Mouse (Mus musculus) testis, adult 2 months (tissue): ENCODE measurements around the gene Evpl. TPM values are rescaled to one million over a fixed set of nuclear protein-coding genes. Genes with fewer than 3 reads are reported as not detected.

ENCODE experiments used
- H3K27ac ChIP-seq: fragments of 200-500 bp; 2 replicates; pipeline ENCODE4 v1.5.1; 2012; ENCODE audit warnings: low read depth, low read length; ENCODE audit not compliant: control insufficient read depth, insufficient read depth
- H3K27me3 ChIP-seq: fragments of 200-500 bp; 2 replicates; pipeline ENCODE4 v1.6.1; 2012; ENCODE audit warnings: mild to moderate bottlenecking, low read length, moderate library complexity; ENCODE audit not compliant: control insufficient read depth, insufficient read depth
- H3K36me3 ChIP-seq: fragments of 200-500 bp; 2 replicates; pipeline ENCODE4 v1.6.1; 2012; ENCODE audit warnings: mild to moderate bottlenecking, low read length; ENCODE audit not compliant: control insufficient read depth, insufficient read depth
- H3K4me1 ChIP-seq: fragments of 200-500 bp; 2 replicates; pipeline ENCODE4 v1.6.1; 2012; ENCODE audit warnings: low read length; ENCODE audit not compliant: control insufficient read depth, insufficient read depth
- H3K4me3 ChIP-seq: fragments of 200-500 bp; 2 replicates; pipeline ENCODE4 v1.5.1; 2012; ENCODE audit warnings: low read depth, mild to moderate bottlenecking, low read length, moderate library complexity, mixed read lengths; ENCODE audit not compliant: control insufficient read depth
- CTCF ChIP-seq: fragments of 200-500 bp; IDR thresholded peaks from 2 replicates; pipeline ENCODE4 v1.5.1; 2012; ENCODE audit warnings: low read depth, mild to moderate bottlenecking, inconsistent platforms, low read length, moderate library complexity; ENCODE audit not compliant: control insufficient read depth, insufficient read depth, insufficient replicate concordance
- POLR2A ChIP-seq: fragments of 200-500 bp; IDR thresholded peaks from 2 replicates; pipeline ENCODE4 v1.6.1; 2012; ENCODE audit warnings: low read depth, mild to moderate bottlenecking, inconsistent platforms, low read length, moderate library complexity; ENCODE audit not compliant: control insufficient read depth
- polyA plus RNA-seq: library from polyadenylated mRNA; depleted of rRNA; stranded (reverse); fragments of >200 nt; gene quantifications from 2 replicates; pipeline ENCODE4 v1.2.3, GENCODE M21; 2012

Evpl gene
- polyA plus RNA-seq, 1 experiment = 1.1 TPM

DNA sequence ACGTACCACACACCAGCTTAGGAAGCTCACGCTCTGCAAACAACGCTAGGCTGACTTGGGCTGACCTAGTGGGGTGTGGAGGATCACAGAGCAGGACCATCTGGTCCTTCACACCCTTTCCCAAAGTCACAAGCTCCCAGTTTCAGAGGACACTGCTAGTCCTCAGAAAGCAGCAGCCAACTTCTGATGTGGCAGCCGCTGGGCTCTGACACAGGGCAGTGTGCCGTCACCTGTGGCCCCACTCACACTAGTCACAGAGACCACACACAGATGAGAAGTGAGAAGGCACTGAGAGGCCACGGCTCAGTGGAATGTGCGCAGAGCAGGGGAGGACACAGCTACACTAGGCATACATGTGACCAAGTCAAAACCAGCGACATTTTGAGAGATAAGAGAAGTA is 13.0 kb upstream of the Evpl start:
- Histone ChIP-seq H3K4me1 (no peaks in the 10 kb centered on the region), H3K27me3 (no peaks in the 10 kb centered on the region), H3K36me3 (peaks cover 7% of the 10 kb centered on the region), H3K4me3 (no peak overlapping the region), H3K27ac (no peak overlapping the region)
- TF ChIP-seq POLR2A = no peak
- TF ChIP-seq CTCF = no peak

DNA sequence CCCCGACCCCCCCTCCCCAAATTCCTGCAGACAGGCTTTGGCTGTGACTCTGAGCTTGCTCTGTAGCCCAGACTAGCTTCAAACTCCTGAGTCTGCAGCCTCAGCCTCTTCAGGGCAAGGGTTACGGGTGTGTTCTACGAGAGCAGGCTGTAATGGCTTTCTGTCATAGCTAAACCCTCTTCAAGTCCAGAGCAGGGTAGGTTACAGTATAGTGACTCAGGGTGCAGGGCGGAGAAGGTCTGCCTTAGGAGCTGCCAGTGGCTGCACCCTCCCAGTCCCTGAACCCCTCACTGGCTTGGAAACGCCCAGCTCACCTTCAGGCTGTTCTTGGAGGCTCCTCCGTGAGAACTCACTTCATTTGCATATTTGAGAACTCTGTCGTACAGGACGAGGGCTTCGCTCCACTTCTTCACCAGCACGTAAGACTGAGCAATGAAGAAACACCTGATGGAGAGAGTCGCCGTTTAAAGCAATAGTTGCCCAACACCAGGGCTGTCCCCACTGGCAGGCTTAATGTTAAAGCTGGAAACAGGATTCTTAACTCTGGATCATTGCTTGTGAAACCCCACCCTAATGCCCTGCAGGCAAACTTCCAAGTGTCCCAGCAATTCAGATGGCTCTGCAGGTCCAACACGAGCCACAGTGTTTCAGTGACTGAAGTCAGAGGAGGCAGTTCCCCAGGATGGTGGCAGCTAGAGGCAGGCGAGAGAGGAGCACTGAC is 9.8 kb upstream of the Evpl start:
- no peaks in the 10 kb centered on the region for H3K4me1 ChIP-seq
- no peak for TF ChIP-seq CTCF
- H3K36me3 ChIP-seq = peaks cover 7% of the 10 kb centered on the region
- no peak overlapping the region for H3K27ac ChIP-seq
- no peak overlapping the region for H3K4me3 ChIP-seq
- no peaks in the 10 kb centered on the region for H3K27me3 ChIP-seq

DNA sequence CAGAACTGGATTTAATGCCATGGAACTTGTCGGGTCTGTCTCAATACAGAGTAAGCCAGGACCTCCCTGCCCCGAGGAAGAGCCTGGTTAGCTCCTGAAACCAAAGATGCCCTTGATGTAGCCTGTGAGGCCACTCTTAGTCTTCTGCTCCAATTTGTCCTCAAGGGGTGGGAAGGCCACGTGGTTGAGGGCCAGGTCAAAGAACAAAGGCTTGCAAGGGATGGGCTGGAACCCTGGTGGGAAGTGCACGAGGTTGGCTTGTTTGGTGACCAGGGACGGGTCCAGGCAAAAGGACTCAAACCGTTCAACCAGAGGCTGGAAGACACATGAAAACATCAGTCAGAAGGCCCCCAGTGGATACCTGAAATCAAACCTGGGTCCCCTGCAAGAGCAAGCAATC is 7.7 kb upstream of the Evpl start:
- Histone ChIP-seq H3K4me1 (no peaks in the 10 kb centered on the region), H3K27me3 (no peaks in the 10 kb centered on the region), H3K36me3 (peaks cover 4% of the 10 kb centered on the region), H3K4me3 (no peak overlapping the region), H3K27ac (no peak overlapping the region)
- no peak for TF ChIP-seq POLR2A
- no peak for TF ChIP-seq CTCF

DNA sequence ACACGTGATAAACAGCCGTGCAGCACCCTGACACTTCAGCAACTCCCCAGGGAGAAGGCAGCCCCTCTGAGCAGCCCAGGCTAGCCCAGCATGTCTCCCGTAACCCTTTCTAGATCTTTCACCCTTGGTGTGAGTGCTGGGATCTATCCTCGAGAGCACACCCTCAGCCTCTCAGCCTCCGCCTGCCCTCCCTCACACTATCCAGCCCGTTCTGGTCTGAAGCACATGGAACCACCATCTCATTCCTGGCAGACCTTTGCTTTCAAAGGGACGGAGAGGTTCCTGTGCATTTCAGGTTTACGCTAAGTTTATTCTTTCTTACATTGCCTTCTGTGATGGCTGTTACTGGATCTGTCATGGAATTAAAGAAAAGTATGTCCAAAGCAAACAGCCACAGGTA is 6.7 kb upstream of the Evpl start:
- Histone ChIP-seq H3K4me3 (no peak overlapping the region), H3K36me3 (peaks cover 4% of the 10 kb centered on the region), H3K27ac (no peak overlapping the region), H3K4me1 (no peaks in the 10 kb centered on the region), H3K27me3 (no peaks in the 10 kb centered on the region)
- TF ChIP-seq CTCF (0 out of 2 replicates have a peak, but pooled peaks have one; percentile 8), POLR2A (no peak)

DNA sequence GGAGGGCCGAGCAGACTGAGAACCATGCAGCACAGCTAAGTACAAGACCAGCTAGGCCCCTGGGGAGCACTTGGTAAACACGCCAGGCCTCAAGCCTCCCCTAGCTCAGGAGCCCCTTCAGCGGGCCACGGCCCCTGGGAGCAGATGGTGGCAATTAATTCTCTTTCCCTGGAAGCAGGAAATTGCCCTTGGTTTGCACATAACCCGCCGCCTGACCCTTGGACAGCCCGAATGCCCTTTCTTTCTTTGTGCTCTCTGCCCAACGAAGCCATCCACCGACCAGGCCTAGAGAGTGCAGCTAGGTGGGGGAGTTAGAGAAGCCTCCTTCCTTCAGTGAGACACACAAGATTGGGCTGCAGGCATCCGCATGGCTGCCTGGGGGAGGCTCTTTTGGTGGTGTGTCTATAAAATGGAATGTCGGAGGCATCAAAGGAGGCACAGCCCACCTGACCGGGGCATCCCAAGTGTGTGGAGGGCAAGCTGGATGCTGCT is 3.9 kb upstream of the Evpl start:
- Histone ChIP-seq H3K4me1 (peaks cover 6% of the 10 kb centered on the region), H3K36me3 (peaks cover 2% of the 10 kb centered on the region), H3K27ac (no peak overlapping the region), H3K27me3 (no peaks in the 10 kb centered on the region), H3K4me3 (no peak overlapping the region)
- no peak for TF ChIP-seq CTCF
- TF ChIP-seq POLR2A = no peak

DNA sequence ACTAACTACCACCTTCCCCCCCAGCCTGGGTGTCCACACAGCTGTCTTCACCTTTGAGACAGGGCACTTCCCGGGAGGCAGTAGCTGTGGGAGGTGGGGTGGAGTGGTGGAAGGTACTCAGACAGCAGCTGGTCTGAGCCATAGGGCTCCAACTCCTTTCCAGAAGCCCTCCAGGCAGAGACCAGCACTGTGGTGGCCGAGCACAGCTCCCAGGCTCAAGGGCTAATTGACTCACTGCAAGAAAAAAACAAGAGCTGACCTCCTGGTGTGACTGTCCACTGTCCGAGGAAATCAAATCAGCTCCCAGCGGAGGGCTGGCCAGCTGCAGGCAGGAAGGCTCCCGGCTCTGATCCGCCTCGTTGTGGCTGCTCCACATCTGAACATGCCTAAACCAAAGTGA is 1.9 kb upstream of the Evpl start:
- Histone ChIP-seq H3K27me3 (no peaks in the 10 kb centered on the region), H3K27ac (no peak overlapping the region), H3K36me3 (no peaks in the 10 kb centered on the region), H3K4me1 (peaks cover 6% of the 10 kb centered on the region), H3K4me3 (no peak overlapping the region)
- no peak for TF ChIP-seq POLR2A

DNA sequence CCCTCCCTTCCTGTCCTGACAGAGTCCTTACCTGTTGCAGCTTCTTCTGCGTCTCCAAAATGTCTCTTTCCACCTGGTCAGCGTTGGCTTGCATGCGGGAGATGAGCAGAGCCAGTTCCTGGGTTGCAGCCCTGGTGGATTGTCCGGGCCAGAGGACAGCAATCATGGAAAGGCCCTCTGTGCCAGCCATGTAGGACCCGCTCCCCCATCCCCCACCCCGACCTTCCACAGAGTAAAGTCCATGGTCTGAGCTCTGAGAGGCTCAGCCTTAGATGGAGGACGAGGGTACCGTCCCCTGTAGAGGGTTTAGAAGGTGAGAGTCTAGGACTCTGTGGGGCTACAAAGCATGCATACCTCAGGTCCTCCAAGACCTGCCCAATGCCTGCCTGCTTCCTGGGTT is 3.0 kb downstream of the Evpl start:
- H3K27ac ChIP-seq = no peak overlapping the region
- no peaks in the 10 kb centered on the region for H3K27me3 ChIP-seq
- TF ChIP-seq CTCF (no peak), POLR2A (no peak)
- no peak overlapping the region for H3K4me3 ChIP-seq
- H3K36me3 ChIP-seq = no peaks in the 10 kb centered on the region
- peaks cover 6% of the 10 kb centered on the region for H3K4me1 ChIP-seq
